Mouse (Mus musculus): ENCODE results near the gene Srcap. TPM values are rescaled to one million over a fixed set of nuclear protein-coding genes. Genes with fewer than 3 reads are reported as not detected.
"Not testable (repeated sequence)": the region's sequence is repeated elsewhere in the genome, so short reads cannot be mapped to it uniquely, and the experiment has no call there.

Srcap gene
- polyA plus RNA-seq (2012; ENCODE audit: insufficient read depth, insufficient read length, missing spikeins), result 56.4 and 58.1 TPM in 2 replicates

- peaks cover 9% of the 10 kb centered on the region for H3K4me1 ChIP-seq (ENCODE audit: control insufficient read depth, insufficient read depth, low read length)
- H3K4me3 ChIP-seq (ENCODE audit: insufficient read depth, low read length), result peak within 1 kb of the TSS; percentile 98
- H3K27ac ChIP-seq (ENCODE audit: insufficient read depth, low read depth, low read length), result peak within 1 kb of the TSS; percentile 96
- TF ChIP-seq CTCF (IDR thresholded peaks at IDR 0.05; ENCODE audit: low read depth, low read length) (no peak), POLR2A (IDR thresholded peaks at IDR 0.05; ENCODE audit: borderline replicate concordance, low read depth, low read length) (no peak)
These were observed at the start of gene Srcap for GRCm38 (mm10) chr7:127511808-127512230. Gene Srcap, plus strand, starts transcription at chr7:127511983.

DNA sequence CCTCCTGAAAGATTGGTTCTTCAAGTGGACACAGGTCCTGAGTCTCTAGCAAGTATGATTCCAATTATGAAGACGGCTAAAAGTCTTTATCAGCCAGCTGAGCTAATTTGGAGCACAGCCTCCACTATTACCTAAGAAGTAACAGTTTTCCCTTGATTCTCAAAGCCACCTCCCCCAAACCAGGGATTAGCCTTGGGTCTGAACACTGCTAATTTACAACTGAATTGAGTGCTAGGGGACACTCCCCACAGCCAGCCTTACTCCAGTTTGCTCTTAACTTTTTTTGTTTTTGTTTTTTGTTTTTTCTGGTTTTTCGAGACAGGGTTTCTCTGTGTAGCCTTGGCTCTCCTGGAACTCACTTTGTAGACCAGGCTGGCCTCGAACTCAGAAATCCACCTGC is 46.6 kb upstream of the Srcap start:
- H3K27ac ChIP-seq (ENCODE audit: insufficient read depth, low read depth, low read length), result no peak overlapping the region
- H3K4me3 ChIP-seq (ENCODE audit: insufficient read depth, low read length), result no peak overlapping the region
- TF ChIP-seq CTCF (IDR thresholded peaks at IDR 0.05; ENCODE audit: low read depth, low read length) (no peak), POLR2A (IDR thresholded peaks at IDR 0.05; ENCODE audit: borderline replicate concordance, low read depth, low read length) (no peak)
- no peaks in the 10 kb centered on the region; the same call in 1 of the 2 replicates for H3K4me1 ChIP-seq (ENCODE audit: control insufficient read depth, insufficient read depth, low read length)

GRCm38 (mm10) chr7:127465670-127466069 is 46.1 kb upstream of the Srcap start:
- not testable (repeated sequence) for H3K4me3 ChIP-seq (ENCODE audit: insufficient read depth, low read length); H3K27ac ChIP-seq (ENCODE audit: insufficient read depth, low read depth, low read length); H3K4me1 ChIP-seq (ENCODE audit: control insufficient read depth, insufficient read depth, low read length)

DNA sequence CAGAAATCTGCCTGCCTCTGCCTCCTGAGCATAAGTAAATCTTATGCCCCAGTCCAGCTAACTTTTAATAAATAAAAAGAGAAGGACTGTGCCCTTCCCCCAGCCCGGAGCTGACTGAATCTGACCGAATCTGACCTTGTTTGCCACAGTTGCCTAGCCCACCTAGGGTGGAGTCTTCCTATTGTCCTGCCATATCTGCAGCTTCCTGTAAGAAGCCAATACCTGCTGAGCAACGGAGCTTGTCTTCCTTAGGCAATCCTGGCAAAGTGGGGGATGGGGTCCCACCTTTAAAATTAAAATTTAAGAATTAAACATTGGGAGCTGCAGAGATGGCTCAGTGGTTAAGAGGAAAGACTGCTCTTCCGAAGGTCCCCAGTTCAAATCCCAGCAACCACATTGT is 45.2 kb upstream of the Srcap start:
- no peak overlapping the region for H3K27ac ChIP-seq (ENCODE audit: insufficient read depth, low read depth, low read length)
- TF ChIP-seq CTCF (IDR thresholded peaks at IDR 0.05; ENCODE audit: low read depth, low read length) (no peak), POLR2A (IDR thresholded peaks at IDR 0.05; ENCODE audit: borderline replicate concordance, low read depth, low read length) (no peak)
- H3K4me3 ChIP-seq (ENCODE audit: insufficient read depth, low read length), result no peak overlapping the region
- H3K4me1 ChIP-seq (ENCODE audit: control insufficient read depth, insufficient read depth, low read length), result no peaks in the 10 kb centered on the region; the same call in 1 of the 2 replicates

GRCm38 (mm10) chr7:127470011-127470715 is 41.6 kb upstream of the Srcap start:
- Histone ChIP-seq H3K27ac (ENCODE audit: insufficient read depth, low read depth, low read length) (peak overlapping the region; percentile 80), H3K4me3 (ENCODE audit: insufficient read depth, low read length) (peak overlapping the region; percentile 58), H3K4me1 (ENCODE audit: control insufficient read depth, insufficient read depth, low read length) (peaks cover 4% of the 10 kb centered on the region)
- TF ChIP-seq CTCF (IDR thresholded peaks at IDR 0.05; ENCODE audit: low read depth, low read length), result no peak
- no peak for TF ChIP-seq POLR2A (IDR thresholded peaks at IDR 0.05; ENCODE audit: borderline replicate concordance, low read depth, low read length)

DNA sequence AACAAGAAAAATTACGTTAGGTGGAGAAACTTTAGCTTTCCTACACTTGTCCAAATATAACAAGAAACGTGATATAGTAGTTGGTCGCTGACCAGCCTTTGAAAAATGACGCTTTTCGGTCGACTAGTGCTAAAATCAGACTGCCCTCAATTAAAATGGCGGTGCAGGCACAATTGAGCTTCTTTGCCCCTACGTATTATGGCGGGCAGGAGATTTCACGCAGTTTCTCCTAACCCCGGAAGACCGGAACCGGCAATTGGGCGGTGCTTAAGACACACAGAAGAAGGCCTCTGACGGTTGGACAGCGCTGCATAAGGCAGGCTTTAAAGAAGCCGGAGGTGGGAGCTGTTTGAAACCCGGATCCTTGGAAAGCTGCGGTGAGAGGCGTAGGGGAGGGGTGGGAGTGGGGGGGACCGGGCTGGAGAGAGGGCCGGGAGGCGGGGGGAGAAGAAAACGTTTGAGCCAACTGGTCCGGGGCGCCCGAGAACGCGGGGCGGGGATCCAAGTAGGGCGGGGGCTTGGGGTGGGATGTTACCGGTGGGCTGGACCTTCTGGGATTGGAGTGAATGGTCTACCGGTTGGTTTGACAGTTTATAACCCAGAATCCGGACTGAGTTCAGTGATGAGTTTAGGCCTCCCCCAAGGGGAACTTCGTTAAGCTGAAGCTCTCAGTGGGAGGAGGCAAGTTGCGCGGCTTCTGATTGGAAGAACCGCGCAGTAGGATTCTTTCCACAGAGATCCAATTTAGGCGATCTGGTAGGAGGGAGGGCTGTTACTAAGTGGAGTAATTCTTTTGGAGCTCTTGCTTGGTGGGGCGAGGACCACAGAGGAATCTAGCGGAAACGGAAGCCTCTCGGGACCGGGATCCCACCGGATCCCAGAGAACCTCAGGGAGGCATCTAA is 40.8 kb upstream of the Srcap start:
- TF ChIP-seq POLR2A (IDR thresholded peaks at IDR 0.05; ENCODE audit: borderline replicate concordance, low read depth, low read length) (peak; percentile 15; the same call in 1 of the 2 replicates), CTCF (IDR thresholded peaks at IDR 0.05; ENCODE audit: low read depth, low read length) (no peak)
- Histone ChIP-seq H3K4me3 (ENCODE audit: insufficient read depth, low read length) (peak overlapping the region; percentile 73), H3K4me1 (ENCODE audit: control insufficient read depth, insufficient read depth, low read length) (peaks cover 4% of the 10 kb centered on the region), H3K27ac (ENCODE audit: insufficient read depth, low read depth, low read length) (peak overlapping the region; percentile 94)

DNA sequence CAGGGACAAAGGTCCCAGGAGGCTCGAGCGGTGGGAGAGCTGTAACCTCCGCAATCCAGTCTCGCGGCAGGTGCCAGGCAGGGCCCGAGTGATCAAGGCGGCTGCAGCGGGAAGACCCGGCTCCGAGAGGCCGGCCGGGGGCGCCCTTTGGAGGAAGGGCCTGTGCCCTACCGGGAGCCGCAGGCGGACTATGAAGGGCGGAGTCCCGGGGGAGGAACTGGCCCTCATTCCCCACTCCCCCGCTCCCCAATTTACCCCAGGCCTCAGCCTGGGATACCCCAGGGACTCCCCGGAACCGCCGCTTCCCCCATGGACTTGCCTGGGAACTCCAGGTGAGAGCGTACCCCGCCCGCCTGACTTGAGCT is 40.2 kb upstream of the Srcap start:
- peaks cover 6% of the 10 kb centered on the region for H3K4me1 ChIP-seq (ENCODE audit: control insufficient read depth, insufficient read depth, low read length)
- peak; percentile 30; the same call in 1 of the 2 replicates for TF ChIP-seq CTCF (IDR thresholded peaks at IDR 0.05; ENCODE audit: low read depth, low read length)
- no peak for TF ChIP-seq POLR2A (IDR thresholded peaks at IDR 0.05; ENCODE audit: borderline replicate concordance, low read depth, low read length)
- peak overlapping the region; percentile 94 for H3K27ac ChIP-seq (ENCODE audit: insufficient read depth, low read depth, low read length)
- peak overlapping the region; percentile 73 for H3K4me3 ChIP-seq (ENCODE audit: insufficient read depth, low read length)

GRCm38 (mm10) chr7:127472060-127472459 is 39.7 kb upstream of the Srcap start:
- H3K27ac ChIP-seq (ENCODE audit: insufficient read depth, low read depth, low read length), result peak overlapping the region; percentile 94
- peaks cover 8% of the 10 kb centered on the region for H3K4me1 ChIP-seq (ENCODE audit: control insufficient read depth, insufficient read depth, low read length)
- peak overlapping the region; percentile 73 for H3K4me3 ChIP-seq (ENCODE audit: insufficient read depth, low read length)
- TF ChIP-seq CTCF (IDR thresholded peaks at IDR 0.05; ENCODE audit: low read depth, low read length) (no peak), POLR2A (IDR thresholded peaks at IDR 0.05; ENCODE audit: borderline replicate concordance, low read depth, low read length) (no peak)

GRCm38 (mm10) chr7:127473705-127474104 is 38.1 kb upstream of the Srcap start:
- H3K4me1 ChIP-seq (ENCODE audit: control insufficient read depth, insufficient read depth, low read length), result peaks cover 8% of the 10 kb centered on the region
- no peak overlapping the region for H3K27ac ChIP-seq (ENCODE audit: insufficient read depth, low read depth, low read length)
- no peak for TF ChIP-seq CTCF (IDR thresholded peaks at IDR 0.05; ENCODE audit: low read depth, low read length)
- no peak for TF ChIP-seq POLR2A (IDR thresholded peaks at IDR 0.05; ENCODE audit: borderline replicate concordance, low read depth, low read length)
- H3K4me3 ChIP-seq (ENCODE audit: insufficient read depth, low read length), result no peak overlapping the region

Data from bone marrow macrophage, adult 2 months (primary cell).